Mouse (Mus musculus): ENCODE measurements around the gene H2-DMb2. TPM values are rescaled to one million over a fixed set of nuclear protein-coding genes. Genes with fewer than 3 reads are reported as not detected.

The H2-DMb2 gene
- total RNA-seq, 2 experiments from 2014 or later = 2.0 to 7.5 TPM

DNA sequence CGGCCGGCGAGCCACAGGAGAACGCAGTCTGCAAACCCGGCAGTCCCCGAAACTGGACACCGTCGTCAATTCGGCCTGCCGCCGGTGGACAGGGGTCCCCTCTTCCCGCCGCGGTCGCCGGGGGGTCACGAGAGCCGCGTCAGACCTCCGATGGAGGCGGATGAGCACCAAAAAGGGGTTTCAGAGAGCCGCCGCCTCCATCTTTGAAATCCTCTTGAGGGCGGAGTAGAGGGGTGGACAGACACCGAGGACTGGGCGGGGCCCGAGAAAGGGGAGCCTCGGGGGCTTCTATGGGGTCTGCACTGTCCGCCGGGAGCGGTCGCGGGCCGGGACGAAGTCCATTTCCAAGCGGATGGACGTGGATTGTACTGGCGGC is 24.2 kb upstream of the H2-DMb2 start:
- no peak for DNase-seq

DNA sequence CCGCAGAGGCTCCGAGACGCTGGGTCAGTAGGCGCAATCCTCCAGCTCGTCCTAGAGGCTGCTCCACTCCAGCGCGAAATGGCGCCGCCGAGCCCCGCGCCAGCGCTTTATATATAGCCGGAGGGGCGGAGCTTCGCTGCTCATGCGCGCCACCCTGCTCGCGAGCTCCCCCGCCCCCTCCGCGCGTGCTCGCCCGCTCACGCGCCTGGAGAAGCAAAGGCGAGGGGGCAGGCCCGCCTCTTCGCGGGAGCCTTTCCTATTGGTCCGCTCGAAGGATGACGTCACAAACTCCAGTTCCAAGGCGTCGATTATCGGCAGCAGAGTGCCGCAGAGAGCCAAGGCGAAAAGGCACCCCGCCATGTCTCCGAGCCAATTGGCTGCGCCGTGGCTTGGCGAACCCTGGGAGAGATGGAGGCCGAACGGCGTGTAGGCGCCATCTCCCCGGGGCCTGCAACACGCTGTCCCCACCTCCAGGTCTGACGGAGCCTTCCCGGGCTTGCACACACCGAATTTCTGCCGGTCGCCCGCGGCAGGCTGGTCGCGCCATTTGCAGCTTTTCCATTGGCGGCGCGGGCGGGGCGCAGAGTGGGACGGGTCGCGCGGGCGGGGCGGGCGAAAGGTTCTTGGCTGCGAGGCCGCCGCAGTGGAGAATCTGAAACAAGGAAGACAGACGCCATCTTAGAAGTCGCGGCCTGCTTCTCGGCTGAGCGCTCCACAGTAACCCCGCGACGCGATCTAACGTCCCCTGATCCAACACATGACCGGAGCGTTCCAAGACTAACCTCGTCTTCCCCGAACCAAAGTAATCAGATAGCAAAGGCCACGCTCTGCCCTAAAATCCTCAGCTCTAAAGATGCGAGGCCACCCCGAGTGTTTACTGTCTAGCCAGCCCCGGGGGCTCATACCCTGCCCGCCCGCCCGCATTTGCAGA is 23.6 kb upstream of the H2-DMb2 start, which contains the start of gene H2-DMa:
TSS of gene H2-DMa (plus strand) at position 293 of the 931 bp plus-strand sequence.
- DNase-seq = peak; percentile 99 to 100

DNA sequence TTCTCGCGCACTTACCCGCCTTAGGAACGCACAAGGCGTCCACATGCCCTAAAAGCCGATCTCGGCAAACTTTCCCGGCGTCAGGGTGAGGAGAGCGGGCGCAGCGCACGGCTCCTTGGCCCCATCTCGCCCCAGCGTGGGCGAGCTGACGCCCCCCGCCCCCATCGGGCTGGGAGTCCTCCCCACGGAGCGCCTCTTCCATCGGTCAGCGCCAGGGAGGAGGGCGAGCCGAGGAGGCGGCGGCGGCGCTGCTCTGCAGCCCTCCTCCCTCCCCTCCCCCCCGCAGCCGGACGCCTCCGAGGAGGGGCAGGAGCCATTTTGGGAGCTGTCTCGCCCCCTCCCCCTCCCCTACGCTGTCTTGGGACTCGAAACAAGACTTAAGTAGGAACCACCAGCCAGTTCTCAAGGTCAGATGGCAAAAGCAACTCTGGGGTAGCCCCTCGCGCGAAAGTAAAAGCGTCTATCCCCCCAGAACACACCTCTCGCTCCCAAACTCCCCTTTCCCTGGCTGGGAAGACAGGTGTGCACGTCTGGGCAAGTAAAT is 22.9 kb upstream of the H2-DMb2 start:
- DNase-seq = peak; percentile 91 to 93

DNA sequence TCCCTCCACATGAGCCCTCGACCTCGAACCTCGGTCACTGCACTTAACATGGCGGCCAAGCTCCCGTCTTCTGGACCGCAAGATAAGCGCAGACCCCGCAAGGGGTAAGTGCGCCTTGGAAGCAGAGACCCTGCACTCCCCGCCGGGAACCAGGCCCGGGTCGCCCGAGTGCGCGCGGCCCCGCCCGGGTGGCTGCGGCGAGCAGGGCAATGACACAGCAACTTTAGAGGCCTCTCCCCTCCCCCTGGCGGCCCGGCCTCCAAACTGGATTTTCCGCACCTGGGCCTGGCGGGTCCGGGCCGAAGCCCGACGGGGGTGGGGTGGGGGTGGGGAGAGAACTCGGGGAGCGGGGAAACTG is 22.3 kb upstream of the H2-DMb2 start:
- DNase-seq = peak; percentile 91

DNA sequence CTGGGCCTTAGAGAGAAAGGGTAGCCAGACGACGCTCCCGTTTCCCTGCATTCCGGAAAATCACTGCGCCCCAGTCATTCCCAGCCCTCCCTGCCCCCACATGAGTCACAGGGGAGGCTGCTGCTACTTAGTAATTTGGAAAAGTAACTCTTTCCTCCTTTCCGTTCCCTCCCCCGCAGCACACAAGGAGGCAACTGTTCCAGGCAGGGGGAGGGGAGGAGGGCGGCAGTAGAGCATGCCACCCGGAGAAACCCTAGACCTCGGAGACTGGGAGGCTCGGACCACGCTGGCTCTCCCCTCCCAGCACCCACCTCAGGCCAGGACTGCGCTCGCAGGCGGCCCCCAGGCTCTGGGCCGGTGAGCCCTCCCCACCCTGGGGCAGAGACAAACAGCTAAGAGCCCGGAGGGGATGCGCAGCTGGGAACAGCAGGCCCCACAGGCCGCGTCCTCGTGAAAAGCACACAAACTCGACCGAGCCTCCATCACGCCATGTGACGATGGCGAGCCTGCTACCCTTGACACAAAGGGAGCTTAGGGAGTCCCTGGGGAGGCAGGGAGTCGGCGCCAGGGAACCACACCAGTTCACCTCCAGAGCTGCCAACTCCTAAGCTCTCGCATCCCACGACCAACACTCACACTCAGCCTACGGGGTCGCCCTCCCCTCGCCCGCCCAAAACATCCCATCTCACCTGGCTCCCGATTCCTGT is 21.8 kb upstream of the H2-DMb2 start:
- DNase-seq = peak; percentile 92 to 94

DNA sequence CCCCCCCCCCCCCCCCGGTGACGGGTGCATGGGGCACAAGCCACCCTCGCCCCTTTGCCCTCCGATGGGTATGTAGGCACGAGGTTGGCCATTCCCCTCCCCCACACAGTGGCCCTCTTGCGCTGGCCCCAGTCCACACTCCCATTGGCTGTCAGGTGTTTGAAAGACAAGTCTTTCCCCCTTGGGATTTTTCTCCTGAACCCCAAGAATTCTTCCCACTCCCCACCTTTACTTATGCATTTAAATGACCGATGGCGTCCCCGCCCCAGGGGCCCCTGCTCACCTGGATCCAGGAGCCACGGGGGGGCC is 21.3 kb upstream of the H2-DMb2 start:
- peak in 1 of 2 experiments; percentile 82 for DNase-seq

DNA sequence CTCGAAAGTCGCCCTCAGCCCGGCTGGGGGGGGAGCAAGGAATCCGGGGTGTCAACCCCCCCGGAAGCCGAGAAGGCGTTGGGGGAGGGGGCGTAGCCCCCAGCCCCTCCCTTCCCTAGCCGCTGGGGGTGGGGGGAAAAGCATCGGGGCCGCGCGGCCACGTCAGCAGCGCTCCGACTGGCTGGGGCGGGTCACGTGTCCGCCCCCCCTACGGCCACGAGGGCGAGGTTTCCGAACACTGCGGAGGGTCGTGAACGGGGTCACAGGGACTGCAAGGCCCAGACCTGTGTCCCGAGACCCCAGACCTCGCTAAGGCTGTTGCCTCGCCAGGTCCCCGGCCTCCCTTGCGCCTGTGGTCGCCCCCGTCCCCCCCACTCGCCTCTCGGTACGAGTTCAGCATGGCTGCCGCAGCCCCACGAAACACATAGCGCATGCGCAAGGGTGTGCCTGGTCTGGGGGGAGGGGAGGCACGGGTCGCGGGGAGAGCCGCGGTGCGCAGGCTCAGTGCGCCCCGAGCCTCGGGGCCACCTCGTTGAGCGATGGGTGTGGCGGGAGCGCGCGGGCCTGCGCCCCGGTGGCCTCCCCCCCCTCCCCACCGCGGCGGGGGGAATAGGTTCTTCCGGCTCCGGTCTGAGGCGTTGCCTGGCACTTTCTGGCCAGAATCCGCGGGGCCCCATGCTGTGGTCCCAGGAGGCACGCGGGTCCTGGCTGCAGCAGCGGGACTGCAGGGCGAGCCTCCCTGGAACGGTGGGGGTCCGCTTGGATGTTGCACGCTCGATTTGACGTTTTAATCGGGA is 20.7 kb upstream of the H2-DMb2 start, which contains the start of gene Brd2:
TSS of gene Brd2 (minus strand) at position 447 of the 797 bp plus-strand sequence.
- peak; percentile 98 for DNase-seq

DNA sequence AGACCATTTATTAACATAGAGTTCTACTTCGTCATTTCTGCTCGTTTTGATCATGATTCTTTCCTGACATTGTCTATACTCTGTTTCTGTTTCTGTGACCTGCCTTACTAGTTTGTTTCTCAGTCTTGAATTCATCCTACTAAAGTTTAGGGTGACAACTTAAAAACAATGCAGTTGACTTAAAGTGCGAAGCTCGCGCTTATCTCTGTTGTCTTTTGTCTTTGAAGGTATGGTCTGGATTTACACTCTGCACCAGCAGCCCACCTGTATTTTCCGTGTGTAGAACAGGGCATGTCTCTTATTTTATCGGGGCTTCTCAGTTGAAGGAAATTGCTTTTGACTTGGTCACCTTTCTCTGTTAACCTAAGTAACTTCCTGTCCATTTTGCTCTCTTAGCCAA is 20.0 kb upstream of the H2-DMb2 start:
- no peak for DNase-seq

DNA sequence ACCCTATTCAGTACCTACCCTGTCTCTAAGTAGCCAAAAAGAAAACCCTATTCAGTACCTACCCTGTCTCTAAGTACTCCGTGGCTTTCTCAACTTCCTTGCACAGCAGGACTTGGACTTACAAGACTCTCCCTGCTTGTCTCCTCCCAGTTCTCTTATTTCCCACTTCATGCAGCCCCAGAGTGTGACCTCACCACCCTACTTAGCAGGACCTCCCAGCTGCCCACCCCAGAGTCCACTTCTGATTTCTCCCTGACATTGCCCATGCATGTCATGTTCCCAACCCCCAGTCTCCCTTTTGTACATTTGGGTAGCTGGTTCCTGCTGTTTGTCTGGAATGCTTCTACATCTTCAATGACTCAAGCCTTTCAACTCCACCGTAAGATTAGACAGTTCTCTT is 19.6 kb upstream of the H2-DMb2 start:
- DNase-seq = peak; percentile 58 to 62

DNA sequence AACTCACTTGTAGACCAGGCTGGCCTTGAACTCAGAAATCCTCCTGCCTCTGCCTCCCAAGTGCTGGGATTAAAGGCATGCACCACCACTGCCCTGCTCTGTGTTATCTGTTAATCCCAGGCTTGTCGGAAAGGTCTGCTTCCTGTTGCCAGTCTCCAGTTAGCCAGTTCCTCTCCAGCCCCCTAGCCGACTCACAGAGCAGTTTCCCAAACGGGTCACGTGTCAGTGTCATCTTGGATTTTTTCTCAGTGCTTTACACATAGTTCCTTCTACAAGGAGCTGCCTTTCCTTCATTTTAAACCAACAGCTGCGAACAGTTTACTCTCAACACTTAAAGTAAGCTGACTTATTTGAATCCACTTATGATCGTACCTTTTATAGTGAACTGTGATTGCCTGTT is 18.5 kb upstream of the H2-DMb2 start:
- peak in 1 of 2 experiments; percentile 62 for DNase-seq

DNA sequence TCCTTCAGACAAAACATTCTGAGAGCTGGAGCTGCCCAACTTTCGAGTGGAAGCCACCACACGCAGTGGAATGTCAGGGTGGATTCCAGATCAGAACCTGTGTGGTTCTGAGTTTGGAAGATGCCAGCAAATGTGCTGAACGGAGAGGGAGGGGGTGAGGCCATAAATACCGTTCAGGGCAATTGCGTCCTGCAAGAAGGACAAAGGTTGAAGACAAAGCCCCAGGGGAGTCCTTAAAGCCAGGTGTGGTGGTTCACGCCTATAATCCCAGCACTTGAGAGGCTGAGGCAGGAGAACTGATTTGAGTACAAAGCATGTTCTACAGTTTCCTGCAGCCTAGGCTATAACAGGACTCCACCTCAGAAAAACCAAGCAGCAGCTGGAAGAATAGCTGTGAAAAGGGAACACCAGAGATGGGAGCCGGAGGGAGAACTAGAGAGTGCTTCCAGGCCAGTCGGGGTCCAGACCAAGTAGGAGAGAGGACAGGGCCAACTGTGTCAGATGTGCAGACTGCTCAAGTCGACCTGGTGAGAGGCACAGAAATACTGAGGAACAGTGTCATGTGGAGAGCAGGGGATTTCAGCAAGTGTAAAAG is 16.2 kb upstream of the H2-DMb2 start:
- DNase-seq = no peak

DNA sequence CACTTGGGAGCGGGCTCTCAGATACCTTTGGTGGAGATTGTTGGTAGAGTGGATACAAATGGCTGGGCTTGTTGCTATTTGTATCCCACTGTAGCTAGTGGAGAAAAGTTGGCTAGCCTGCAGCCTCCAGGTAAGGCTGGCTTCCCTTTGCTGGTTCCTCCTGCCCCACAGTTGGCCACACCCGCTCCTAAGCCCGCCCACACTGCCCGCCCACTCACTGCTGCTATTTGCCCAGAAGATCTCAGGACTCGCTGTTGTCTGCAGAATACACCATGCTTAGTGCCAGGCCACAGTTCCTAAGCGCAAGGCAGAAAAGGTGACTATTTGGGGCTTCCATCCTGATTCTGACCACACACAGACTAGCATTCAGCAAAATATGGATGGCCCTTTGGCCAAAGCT is 15.6 kb upstream of the H2-DMb2 start:
- peak; percentile 62 for DNase-seq

DNA sequence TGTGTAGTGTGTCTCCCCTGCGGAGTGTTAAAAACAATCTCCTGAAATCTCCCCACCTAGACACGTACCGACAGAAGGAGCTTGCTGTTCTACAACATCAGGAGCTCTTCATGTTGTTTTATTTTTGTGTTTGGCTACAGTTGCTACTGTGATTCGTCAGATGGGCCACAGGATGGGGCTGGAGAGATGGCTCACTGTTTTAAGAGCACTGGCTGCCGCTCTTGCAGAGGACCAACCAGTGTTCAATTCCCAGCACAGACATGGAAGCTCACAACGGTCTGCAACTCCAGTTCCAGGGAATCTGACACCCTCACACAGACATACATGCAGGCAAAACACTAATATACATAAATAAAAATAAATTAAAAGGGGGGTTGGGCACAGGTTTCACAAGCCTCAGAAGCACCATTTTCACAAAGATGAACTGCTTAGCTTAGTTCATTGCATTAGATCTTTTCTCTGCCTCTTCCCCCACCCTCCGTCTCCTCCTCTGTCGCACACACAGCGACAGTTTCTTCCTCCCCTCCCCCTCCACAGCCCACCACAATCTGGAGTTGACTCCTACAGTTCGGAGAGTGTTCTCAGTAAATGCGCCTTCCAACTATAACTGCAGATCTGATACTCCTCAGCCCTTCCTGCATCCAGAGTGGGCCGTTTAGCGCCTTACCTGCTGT is 14.7 kb upstream of the H2-DMb2 start:
- no peak for DNase-seq

DNA sequence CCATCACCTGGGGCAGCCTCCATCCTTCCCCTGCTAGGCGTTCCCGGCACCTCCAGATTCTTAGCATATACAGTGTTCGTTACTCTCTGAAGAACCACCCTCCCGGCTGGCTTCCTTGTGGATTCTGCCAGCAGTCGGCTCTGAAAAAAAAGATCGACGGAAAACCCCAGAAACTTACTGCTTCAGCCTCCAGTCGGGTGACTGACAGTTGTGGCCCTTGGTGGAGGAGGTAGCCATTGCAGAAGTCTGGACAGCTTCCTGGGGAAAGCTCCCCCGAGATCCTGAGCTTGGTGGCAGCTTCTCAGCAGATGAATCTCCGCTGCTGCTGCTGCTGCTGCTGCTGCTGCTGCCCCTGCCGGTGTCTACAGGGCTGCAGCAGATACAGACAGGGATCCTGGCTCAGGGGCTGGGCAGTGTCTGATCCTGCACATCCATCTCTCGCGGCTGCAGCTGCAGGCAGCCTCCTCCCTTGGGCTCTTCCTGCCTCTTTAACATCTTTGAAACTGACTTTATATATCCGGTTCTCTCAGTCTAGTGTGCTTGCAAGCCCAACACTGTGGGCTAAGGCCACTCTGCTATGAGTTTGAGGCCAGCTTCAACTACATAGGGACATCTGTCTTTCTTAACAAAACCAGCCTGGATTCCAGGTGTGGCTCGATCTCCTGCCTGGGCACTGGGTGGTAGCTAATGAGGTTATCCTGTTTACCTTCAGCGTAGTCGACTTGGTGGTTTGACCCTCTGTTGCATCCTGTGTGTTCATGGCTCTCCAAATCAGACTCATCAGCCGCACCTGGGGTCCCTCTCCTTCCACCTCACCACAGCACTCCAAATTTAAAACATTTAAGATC is 13.9 kb upstream of the H2-DMb2 start:
- no peak for DNase-seq

DNA sequence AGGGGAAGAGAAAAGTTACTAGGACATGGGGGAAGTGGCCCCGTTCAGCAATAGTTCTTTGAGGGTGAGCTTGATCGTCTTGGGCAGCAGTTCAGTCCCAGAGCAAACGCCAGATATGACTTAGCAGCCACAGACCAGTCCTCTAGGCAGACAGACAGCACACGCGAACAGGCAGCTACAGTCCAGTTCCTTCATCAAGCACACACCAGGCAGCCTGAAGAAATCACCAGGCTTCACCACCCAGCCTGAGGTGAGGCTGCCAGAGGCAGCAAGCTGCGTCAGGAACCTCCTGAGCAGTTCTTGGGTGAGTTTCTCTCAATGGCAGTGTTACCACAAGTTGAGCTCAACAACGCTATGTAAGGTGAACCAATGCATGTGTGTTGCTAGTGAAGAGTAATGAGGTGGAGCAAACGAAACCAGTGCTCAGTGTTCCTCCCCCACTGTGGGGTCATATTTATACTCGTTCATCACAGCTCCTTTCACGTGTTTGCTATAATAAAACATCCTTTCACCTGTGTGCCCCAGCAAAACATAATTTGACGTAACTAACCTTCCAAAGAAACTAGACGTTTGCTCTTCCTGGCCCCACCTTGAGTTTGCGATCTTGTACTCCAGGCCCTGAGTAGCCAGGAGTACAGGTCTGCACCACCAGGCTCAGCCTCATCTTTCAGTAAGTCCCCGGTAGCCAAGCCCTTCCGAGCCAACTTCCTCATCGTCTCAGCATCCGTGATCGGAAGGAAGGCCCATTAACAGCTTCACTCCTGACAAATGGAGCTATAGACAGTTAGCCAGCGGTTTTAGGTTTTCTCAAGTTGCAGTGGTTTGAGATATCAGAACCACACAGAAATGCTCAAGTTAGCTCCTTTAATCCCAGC is 12.8 kb upstream of the H2-DMb2 start:
- DNase-seq = no peak

DNA sequence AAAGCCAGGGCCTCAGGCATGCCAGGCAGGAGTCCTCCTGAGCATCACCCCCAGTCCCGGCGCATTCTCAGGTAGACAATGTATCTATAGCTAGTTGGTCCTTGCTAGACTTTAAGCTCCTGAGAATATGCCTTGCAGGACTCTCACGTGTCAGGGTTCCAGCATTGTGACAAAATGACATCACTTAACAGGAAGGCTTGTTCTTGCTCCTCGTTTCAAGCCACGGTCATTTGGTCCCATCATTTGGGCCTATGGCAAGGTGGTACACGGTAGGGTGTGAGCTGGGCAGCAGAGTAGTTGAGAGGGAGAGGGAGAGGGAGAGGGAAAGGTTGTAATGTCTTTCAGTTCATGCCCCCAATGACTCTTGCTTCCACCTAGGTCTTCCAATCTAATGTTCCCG is 11.2 kb upstream of the H2-DMb2 start:
- no peak for DNase-seq

DNA sequence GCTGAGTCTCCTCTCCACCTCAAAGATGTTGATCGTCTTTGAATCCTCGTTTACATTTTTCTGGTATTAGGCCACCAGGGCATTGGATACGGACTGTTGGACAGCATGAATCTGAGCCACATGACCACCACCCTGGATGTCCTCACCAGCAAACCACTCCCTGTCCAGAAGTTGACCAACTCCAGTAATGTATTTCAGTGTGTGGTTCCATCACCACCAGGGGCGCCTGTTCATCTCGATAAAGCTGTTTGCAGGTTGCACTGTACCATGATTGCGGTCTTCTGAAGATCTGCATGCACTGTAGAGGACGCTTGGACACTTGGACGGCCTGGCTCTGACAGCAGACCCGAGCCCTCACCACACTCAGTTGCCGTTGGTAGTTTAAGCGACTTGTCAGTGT is 9.8 kb upstream of the H2-DMb2 start:
- peak in 1 of 2 experiments; percentile 11 for DNase-seq

DNA sequence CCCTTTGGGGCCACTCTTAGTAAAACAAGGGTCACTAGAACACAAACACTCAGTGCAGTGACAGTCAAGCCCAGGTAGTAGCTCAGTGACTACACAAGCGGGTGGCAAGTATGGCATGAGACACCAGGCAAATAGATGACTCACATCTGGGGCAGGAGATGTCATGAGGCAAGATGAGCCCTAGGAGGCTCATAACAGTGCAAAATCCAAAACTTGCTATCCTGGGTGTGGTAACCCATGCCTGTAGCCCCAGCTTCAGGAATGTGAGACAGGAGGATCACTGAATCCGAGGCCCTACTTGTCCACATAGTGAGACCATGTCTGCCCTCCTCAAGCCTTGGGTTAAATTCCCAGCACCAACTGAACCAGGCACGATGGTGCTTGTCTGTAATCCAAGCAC is 8.7 kb upstream of the H2-DMb2 start:
- no peak for DNase-seq
